8 mouse cellular contexts compared by ENCODE assay signal in the genomic region with DNA sequence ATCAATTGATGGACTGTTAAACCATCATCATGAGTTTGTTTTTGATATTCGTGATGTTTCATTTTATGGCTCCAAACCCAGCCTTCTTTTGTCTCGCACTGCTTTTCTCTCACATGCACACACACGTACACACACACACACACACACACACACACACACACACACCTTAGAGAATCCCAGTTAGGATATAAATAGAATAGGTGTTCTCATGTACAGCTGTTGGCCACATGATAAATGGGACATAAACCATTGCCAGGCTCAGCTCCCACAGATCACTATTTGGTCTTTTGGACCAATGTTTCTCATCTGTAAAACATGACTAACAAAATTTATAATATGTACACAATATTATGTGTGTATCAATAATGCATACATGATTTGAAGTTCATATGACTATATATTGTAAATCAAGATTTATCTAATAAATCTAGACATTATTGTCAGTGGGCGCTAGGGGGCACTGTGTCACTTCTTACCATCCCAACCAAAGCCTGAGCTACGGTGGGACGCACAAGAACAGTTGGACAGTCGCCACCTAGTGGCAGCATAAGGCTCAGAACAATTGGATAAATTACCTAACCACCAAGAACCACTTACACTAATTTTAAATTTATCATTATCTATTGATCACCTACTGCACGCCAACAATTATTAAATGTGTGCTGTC.
A peak's percentile ranks its signal among the peaks of the same experiment; 100 is the strongest.
DNase-seq lines count a peak whose midpoint lies in the region; ATAC-seq lines count a peak whose summit lies in the region.

No protein-coding gene starts in this region.

- peak; percentile 66 for ATAC-seq in hindbrain, embryonic 14.5 days (ENCODE audit: low FRiP score)

- H3K4me1 ChIP-seq in hindbrain, embryonic 14.5 days (replicated peaks; ENCODE audit: control insufficient read depth, insufficient read depth, low read length) = no peaks in the 10 kb centered on the region

- H3K4me3 ChIP-seq in hindbrain, embryonic 14.5 days (replicated peaks; ENCODE audit: low read length) = no peak overlapping the region

- no peak overlapping the region for H3K4me2 ChIP-seq in hindbrain, embryonic 14.5 days (replicated peaks)

- peak; percentile 67 for DNase-seq in Muller cell, postnatal 12 days (ENCODE audit: inconsistent ontology term)
- DNase-seq in cerebellum, adult 11-12 months = peak; percentile 83
- peak; percentile 90 for DNase-seq in forelimb bud, embryonic 11.5 days (ENCODE audit: low read depth, low spot score)
- peak; percentile 84 for DNase-seq in hindbrain, embryonic 14.5 days (ENCODE audit: low spot score)
- DNase-seq in layer of hippocampus, postnatal 10 days (ENCODE audit: low spot score in 2 of 2) = peak; percentile 86 to 89
- peak; percentile 84 for DNase-seq in lung, postnatal 25 days (ENCODE audit: low spot score)
- peak; percentile 80 for DNase-seq in right cerebral cortex, adult 18-20 months
- peak; percentile 53 for DNase-seq in urinary bladder, adult 2 months (ENCODE audit: low spot score)

- no peaks in the 10 kb centered on the region for H3K27me3 ChIP-seq in hindbrain, embryonic 14.5 days (ENCODE audit: control insufficient read depth, insufficient read depth, low read length)

- H3K9me3 ChIP-seq in hindbrain, embryonic 14.5 days (ENCODE audit: control insufficient read depth, low read length) = no peaks in the 10 kb centered on the region

- no peak overlapping the region for H3K27ac ChIP-seq in hindbrain, embryonic 14.5 days

- H3K36me3 ChIP-seq in hindbrain, embryonic 14.5 days (replicated peaks; ENCODE audit: control insufficient read depth, insufficient read depth) = no peaks in the 10 kb centered on the region

- H3K9ac ChIP-seq in hindbrain, embryonic 14.5 days = no peak overlapping the region

- 35% methylated on average over 8 of the region's 8 CpGs for WGBS in hindbrain, embryonic 14.5 days
